In the genomic region with DNA sequence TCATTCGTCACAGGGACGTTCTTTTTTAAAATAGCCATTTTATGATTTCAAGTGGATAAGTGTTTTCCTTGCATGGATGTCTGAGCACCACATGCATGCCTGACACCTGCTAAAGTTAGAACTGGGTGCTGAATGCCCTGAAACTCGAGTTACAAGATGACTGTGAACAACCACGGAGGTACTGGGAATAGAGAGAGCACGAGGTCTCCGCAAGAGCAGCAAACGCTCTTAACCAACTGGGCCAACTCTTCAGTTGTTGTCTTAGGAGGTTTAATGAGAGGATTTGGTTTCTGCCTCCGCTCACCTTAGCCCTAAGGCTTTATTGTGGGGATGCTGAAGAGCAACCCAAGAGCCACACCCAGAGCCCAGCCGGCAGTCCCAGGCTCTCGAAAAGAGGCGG, we compare ENCODE assay signal across 24 mouse cellular contexts. TPM values are rescaled to one million over a fixed set of nuclear protein-coding genes. Genes with fewer than 3 reads are reported as not detected.
DNase-seq lines count a peak whose midpoint lies in the region; ATAC-seq and TF ChIP-seq lines count a peak whose summit lies in the region.
"Had no signal": no experiment of that assay in that cellular context is flagged by ENCODE, and none has a peak within 500 bp of the region (broad histone marks: within the 10 kb centered on the region; RNA-seq: fewer than 3 reads in every experiment).

No protein-coding gene starts in this region.

- no peaks in the 10 kb centered on the region for H3K27me3 ChIP-seq in heart, adult 2 months (ENCODE audit: control insufficient read depth, insufficient read depth, low read length)
- H3K27me3 ChIP-seq in midbrain, embryonic 11.5 days (ENCODE audit: control insufficient read depth, insufficient read depth, low read length), result peaks cover 2% of the 10 kb centered on the region; the same call in 1 of the 2 replicates
- no peaks in the 10 kb centered on the region for H3K27me3 ChIP-seq in midbrain, postnatal 0 days (ENCODE audit: insufficient read depth, low read length)
- no peaks in the 10 kb centered on the region for H3K27me3 ChIP-seq in intestine, embryonic 16.5 days (replicated peaks; ENCODE audit: control insufficient read depth, insufficient read depth, low read length)
- peaks cover 30% of the 10 kb centered on the region for H3K27me3 ChIP-seq in embryonic facial prominence, embryonic 10.5 days (replicated peaks; ENCODE audit: low read depth, poor library complexity, severe bottlenecking)
- H3K27me3 ChIP-seq: megakaryocyte, embryonic 14.5 days had no signal

- H3K4me1 ChIP-seq in heart, adult 2 months (ENCODE audit: control insufficient read depth, insufficient read depth, low read length), result peaks cover 12% of the 10 kb centered on the region
- no peaks in the 10 kb centered on the region for H3K4me1 ChIP-seq in midbrain, embryonic 11.5 days (ENCODE audit: control insufficient read depth, insufficient read depth, low read length)
- H3K4me1 ChIP-seq in midbrain, postnatal 0 days (ENCODE audit: insufficient read depth, low read length), result 0 out of 2 replicates have a peak, but pooled peaks cover 4% of the 10 kb centered on the region
- H3K4me1 ChIP-seq in intestine, embryonic 16.5 days (ENCODE audit: control insufficient read depth, insufficient read depth, low read length), result peaks cover 22% of the 10 kb centered on the region
- H3K4me1 ChIP-seq in embryonic facial prominence, embryonic 10.5 days, result peaks cover 33% of the 10 kb centered on the region

- 67% methylated on average over 11 of the region's 11 CpGs for WGBS in heart, adult 2 months
- WGBS in midbrain, embryonic 11.5 days, result 68% methylated on average over 11 of the region's 11 CpGs
- WGBS in midbrain, postnatal 0 days, result 81% methylated on average over 11 of the region's 11 CpGs
- WGBS in intestine, embryonic 16.5 days, result 69% methylated on average over 11 of the region's 11 CpGs
- 60% methylated on average over 11 of the region's 11 CpGs for WGBS in embryonic facial prominence, embryonic 10.5 days

- H3K9ac ChIP-seq in heart, adult 2 months (ENCODE audit: low read depth, low read length), result no peak overlapping the region
- no peak overlapping the region for H3K9ac ChIP-seq in midbrain, embryonic 11.5 days (ENCODE audit: low read length)
- no peak overlapping the region for H3K9ac ChIP-seq in midbrain, postnatal 0 days (replicated peaks; ENCODE audit: low read length, poor library complexity, severe bottlenecking)
- H3K9ac ChIP-seq in intestine, embryonic 16.5 days (ENCODE audit: low read depth, low read length), result 0 out of 2 replicates have a peak overlapping the region, but pooled peaks have one; percentile 10
- H3K9ac ChIP-seq: forebrain, embryonic 15.5 days; hindbrain, embryonic 15.5 days had no signal

- no peaks in the 10 kb centered on the region for H3K9me3 ChIP-seq in midbrain, embryonic 11.5 days (ENCODE audit: control insufficient read depth, low read length)
- no peaks in the 10 kb centered on the region for H3K9me3 ChIP-seq in midbrain, postnatal 0 days (ENCODE audit: low read length)
- no peaks in the 10 kb centered on the region for H3K9me3 ChIP-seq in intestine, embryonic 16.5 days (ENCODE audit: control insufficient read depth, low read length)
- no peaks in the 10 kb centered on the region for H3K9me3 ChIP-seq in embryonic facial prominence, embryonic 10.5 days
- H3K9me3 ChIP-seq: forebrain, embryonic 15.5 days; hindbrain, embryonic 15.5 days; megakaryocyte, embryonic 14.5 days had no signal

- no peak overlapping the region for H3K4me3 ChIP-seq in heart, adult 2 months
- no peak overlapping the region for H3K4me3 ChIP-seq in midbrain, embryonic 11.5 days (ENCODE audit: low read depth, low read length)
- no peak overlapping the region for H3K4me3 ChIP-seq in midbrain, postnatal 0 days (ENCODE audit: low read depth, low read length)
- no peak overlapping the region for H3K4me3 ChIP-seq in intestine, embryonic 16.5 days (ENCODE audit: low read length)
- no peak overlapping the region for H3K4me3 ChIP-seq in embryonic facial prominence, embryonic 10.5 days
- H3K4me3 ChIP-seq: forebrain, embryonic 15.5 days; hindbrain, embryonic 15.5 days had no signal

- DNase-seq in heart, adult 2 months, result no peak
- no peak for DNase-seq in heart, adult 18-20 months
- peak; percentile 54 for DNase-seq in midbrain, embryonic 11.5 days (ENCODE audit: low spot score, missing footprints)
- DNase-seq in midbrain, postnatal 0 days (ENCODE audit: low spot score), result no peak
- DNase-seq in cerebellum, postnatal 14 days, result no peak
- no peak for DNase-seq in cerebellum, postnatal 25 days
- DNase-seq in embryonic facial prominence, embryonic 10.5 days (ENCODE audit: low spot score), result no peak
- DNase-seq: adrenal gland, adult 2 months; cerebellum, postnatal 10 days; kidney, adult 8-10 months; kidney, postnatal 4 days; right cerebral cortex, adult 18-20 months had no signal

- no peak overlapping the region for H3K4me2 ChIP-seq in midbrain, embryonic 11.5 days
- no peak overlapping the region for H3K4me2 ChIP-seq in midbrain, postnatal 0 days (ENCODE audit: low read depth, low read length, poor library complexity, severe bottlenecking)
- H3K4me2 ChIP-seq in intestine, embryonic 16.5 days (ENCODE audit: low read depth, low read length), result peak overlapping the region; percentile 33; the same call in 1 of the 2 replicates
- H3K4me2 ChIP-seq: forebrain, embryonic 15.5 days; hindbrain, embryonic 15.5 days had no signal

- TF ChIP-seq POLR2A in heart, adult 2 months (IDR thresholded peaks at IDR 0.05; ENCODE audit: insufficient read depth, low read depth, low read length), result no peak

- ATAC-seq in midbrain, embryonic 11.5 days (ENCODE audit: low FRiP score), result no peak
- no peak for ATAC-seq in midbrain, postnatal 0 days (ENCODE audit: low FRiP score)
- ATAC-seq in intestine, embryonic 16.5 days, result no peak
- ATAC-seq: forebrain, embryonic 15.5 days; lung, postnatal 0 days; midbrain, embryonic 16.5 days had no signal

- TF ChIP-seq CTCF in heart, adult 2 months (IDR thresholded peaks at IDR 0.05), result no peak
- no peak for TF ChIP-seq CTCF in midbrain, postnatal 0 days (IDR thresholded peaks at IDR 0.05)

- intact Hi-C loops in heart, adult 2 months (cut with DNase I), result loop anchor here (1.0 kb wide), 1 partner anchor 22 kb away; the partner anchor contains the start of gene Nudt9

- no peak for TF ChIP-seq EP300 in heart, adult 2 months (IDR thresholded peaks at IDR 0.05; ENCODE audit: insufficient read depth, low read depth, low read length)

- H3K36me3 ChIP-seq in heart, adult 2 months (ENCODE audit: control insufficient read depth, insufficient read depth, low read length), result 0 out of 2 replicates have a peak, but pooled peaks cover 2% of the 10 kb centered on the region
- H3K36me3 ChIP-seq in midbrain, embryonic 11.5 days (ENCODE audit: control insufficient read depth, insufficient read depth, low read length), result no peaks in the 10 kb centered on the region
- no peaks in the 10 kb centered on the region for H3K36me3 ChIP-seq in midbrain, postnatal 0 days (ENCODE audit: insufficient read depth, low read length)
- no peaks in the 10 kb centered on the region for H3K36me3 ChIP-seq in intestine, embryonic 16.5 days (ENCODE audit: control insufficient read depth, insufficient read depth, low read length)
- no peaks in the 10 kb centered on the region for H3K36me3 ChIP-seq in embryonic facial prominence, embryonic 10.5 days (replicated peaks)
- H3K36me3 ChIP-seq: forebrain, embryonic 15.5 days; hindbrain, embryonic 15.5 days had no signal

- H3K79me2 ChIP-seq in heart, adult 2 months (replicated peaks; ENCODE audit: control insufficient read depth, insufficient read depth, low read length), result no peaks in the 10 kb centered on the region

- peak overlapping the region; percentile 61; the same call in 1 of the 2 replicates for H3K27ac ChIP-seq in heart, adult 2 months
- H3K27ac ChIP-seq in midbrain, embryonic 11.5 days (ENCODE audit: low read depth, low read length), result no peak overlapping the region
- no peak overlapping the region for H3K27ac ChIP-seq in midbrain, postnatal 0 days (ENCODE audit: low read depth, low read length)
- peak overlapping the region; percentile 37 for H3K27ac ChIP-seq in intestine, embryonic 16.5 days (ENCODE audit: low read length)
- H3K27ac ChIP-seq in embryonic facial prominence, embryonic 10.5 days (replicated peaks), result no peak overlapping the region
- H3K27ac ChIP-seq: forebrain, embryonic 15.5 days; hindbrain, embryonic 15.5 days had no signal

RNA-seq across cellular contexts. Expression of gene Hsd17b11, which starts 3.0 kb away (rescaled TPM):
- 10 to 100 TPM; 23.1 to 30.8 TPM for total RNA-seq in heart, adult 2 months (2021)
- polyA plus RNA-seq in heart, adult 2 months (2012; rRNA removed), result 14.0 and 20.6 TPM in 2 replicates
- 10 to 100 TPM; 21.7 to 30.4 TPM for total RNA-seq in heart, adult 18-20 months (2021)
- polyA plus RNA-seq in midbrain, embryonic 11.5 days (2014; fragmentation: Nextera tagmentation; extraction: Ambion mirVana), result 1.1 TPM in 2 replicates
- 16.3 and 16.4 TPM in 2 replicates for total RNA-seq in midbrain, postnatal 0 days (2014; rRNA removed)
- 3.6 and 4.7 TPM in 2 replicates for polyA plus RNA-seq in midbrain, postnatal 0 days (2015; fragmentation: Nextera tagmentation; extraction: Ambion mirVana)
- polyA plus RNA-seq in intestine, embryonic 16.5 days (2015; fragmentation: Nextera tagmentation; extraction: Ambion mirVana), result 10.6 and 10.7 TPM in 2 replicates
- polyA plus RNA-seq in embryonic facial prominence, embryonic 10.5 days (2016; fragmentation: Nextera tagmentation; extraction: Ambion mirVana), result 2.1 and 2.6 TPM in 2 replicates

RNA-seq across cellular contexts. Expression of gene Nudt9, which starts 21.3 kb away (rescaled TPM):
- 10 to 100 TPM; 48.3 to 59.1 TPM for total RNA-seq in heart, adult 2 months (2021)
- polyA plus RNA-seq in heart, adult 2 months (2012; rRNA removed), result 38.7 and 39.0 TPM in 2 replicates
- total RNA-seq in heart, adult 18-20 months (2021), result 10 to 100 TPM; 56.0 to 56.5 TPM
- polyA plus RNA-seq in midbrain, embryonic 11.5 days (2014; fragmentation: Nextera tagmentation; extraction: Ambion mirVana), result 61.8 and 64.7 TPM in 2 replicates
- total RNA-seq in midbrain, postnatal 0 days (2014; rRNA removed), result 48.8 and 48.9 TPM in 2 replicates
- polyA plus RNA-seq in midbrain, postnatal 0 days (2015; fragmentation: Nextera tagmentation; extraction: Ambion mirVana), result 70.4 and 72.5 TPM in 2 replicates
- polyA plus RNA-seq in intestine, embryonic 16.5 days (2015; fragmentation: Nextera tagmentation; extraction: Ambion mirVana), result 61.0 and 61.8 TPM in 2 replicates
- 63.1 and 65.1 TPM in 2 replicates for polyA plus RNA-seq in embryonic facial prominence, embryonic 10.5 days (2016; fragmentation: Nextera tagmentation; extraction: Ambion mirVana)

RNA-seq across cellular contexts. Expression of gene Hsd17b13, which starts 47.6 kb away (rescaled TPM):
- total RNA-seq in heart, adult 2 months (2021), result not detected
- 0.32 TPM in 1 of 2 replicates, not detected in the other for polyA plus RNA-seq in heart, adult 2 months (2012; rRNA removed)
- total RNA-seq in heart, adult 18-20 months (2021), result not detected
- polyA plus RNA-seq in midbrain, embryonic 11.5 days (2014; fragmentation: Nextera tagmentation; extraction: Ambion mirVana), result not detected in 2 replicates
- not detected in 2 replicates for total RNA-seq in midbrain, postnatal 0 days (2014; rRNA removed)
- polyA plus RNA-seq in midbrain, postnatal 0 days (2015; fragmentation: Nextera tagmentation; extraction: Ambion mirVana), result 0.15 and 0.27 TPM in 2 replicates
- 36.9 and 49.5 TPM in 2 replicates for polyA plus RNA-seq in intestine, embryonic 16.5 days (2015; fragmentation: Nextera tagmentation; extraction: Ambion mirVana)
- polyA plus RNA-seq in embryonic facial prominence, embryonic 10.5 days (2016; fragmentation: Nextera tagmentation; extraction: Ambion mirVana), result not detected in 2 replicates
- total RNA-seq: layer of hippocampus, postnatal 10 days had no signal
- polyA plus RNA-seq: adrenal gland, adult 2 months; forebrain, embryonic 15.5 days; hindbrain, embryonic 15.5 days; midbrain, embryonic 16.5 days had no signal

RNA-seq across cellular contexts. Expression of gene Gm17660, which starts 52.6 kb away (rescaled TPM):
- total RNA-seq in heart, adult 2 months (2021), result not detected
- not detected in 2 replicates for polyA plus RNA-seq in heart, adult 2 months (2012; rRNA removed)
- total RNA-seq in heart, adult 18-20 months (2021), result not detected
- 0.29 TPM in 1 of 2 replicates, not detected in the other for polyA plus RNA-seq in midbrain, embryonic 11.5 days (2014; fragmentation: Nextera tagmentation; extraction: Ambion mirVana)
- not detected in 2 replicates for total RNA-seq in midbrain, postnatal 0 days (2014; rRNA removed)
- polyA plus RNA-seq in midbrain, postnatal 0 days (2015; fragmentation: Nextera tagmentation; extraction: Ambion mirVana), result 0.83 and 1.1 TPM in 2 replicates
- polyA plus RNA-seq in intestine, embryonic 16.5 days (2015; fragmentation: Nextera tagmentation; extraction: Ambion mirVana), result not detected in 2 replicates
- not detected in 2 replicates for polyA plus RNA-seq in embryonic facial prominence, embryonic 10.5 days (2016; fragmentation: Nextera tagmentation; extraction: Ambion mirVana)
- total RNA-seq: adrenal gland, adult 2 months; layer of hippocampus, postnatal 10 days; left cerebral cortex, postnatal 14 days had no signal
- polyA plus RNA-seq: adrenal gland, adult 2 months; gonadal fat pad, adult 2 months; hindbrain, embryonic 15.5 days; limb, embryonic 14.5 days; lung, postnatal 0 days; midbrain, embryonic 16.5 days; spleen, adult 2 months; thymus, postnatal 0 days had no signal

Comparison
In these comparisons a context has a peak if more than half of its experiments do, and no peak if none do; other contexts are left out.
1. H3K27ac ChIP-seq: peak in heart, adult 2 months (single experiment) and intestine, embryonic 16.5 days (single experiment); none in midbrain, embryonic 11.5 days (single experiment), midbrain, postnatal 0 days (single experiment) and embryonic facial prominence, embryonic 10.5 days (single experiment).
2. RNA of gene Hsd17b13, which starts 47.6 kb away (polyA plus RNA-seq): 36.9 to 49.5 TPM in intestine, embryonic 16.5 days; 0.15 to 0.27 TPM in midbrain, postnatal 0 days, not detected in midbrain, embryonic 11.5 days, 0.32 TPM in heart, adult 2 months and not detected in embryonic facial prominence, embryonic 10.5 days; every median in the first group is over 10 times any median in the second.